Mouse (Mus musculus) gastrocnemius, postnatal 14 days (tissue): ENCODE data around the gene Nit2. TPM values are rescaled to one million over a fixed set of nuclear protein-coding genes. Genes with fewer than 3 reads are reported as not detected.
"Not testable (repeated sequence)": the region's sequence is repeated elsewhere in the genome, so short reads cannot be mapped to it uniquely, and the experiment has no call there.

Experiments
- DNase-seq: peaks from one replicate; pipeline ENCODE4 v3.0.0; 2021; ENCODE audit warnings: mixed read lengths
- intact Hi-C: fragments of 180-260 bp; cut with DNase I; formaldehyde crosslinking; loops from one replicate; pipeline ENCODE4 v1.15.1; 2025; ENCODE audit warnings: low total_unique reads
- long read RNA-seq, 2 experiments: library from polyadenylated mRNA; stranded (forward); transcript quantifications; one replicate each; pipeline ENCODE4 v2.0.0; 2021
- total RNA-seq, 2 experiments: library from RNA; stranded (reverse); gene quantifications; 2 replicates each; pipeline ENCODE4 v1.2.3; 2021

Gene Nit2
- total RNA-seq, result 10 to 100 TPM; 29.2 to 29.4 TPM
- long read RNA-seq, experiment 1, transcript Nit2-201 (10 exons, 1,286 nt), result major isoform, 30 of 35 reads
- long read RNA-seq, experiment 1, partial matches to known transcripts, result 1 of 35 reads
- long read RNA-seq, experiment 1, other reads (novel, unspliced or antisense), result 4 of 35 reads
- long read RNA-seq, experiment 2, transcript Nit2-201 (10 exons, 1,286 nt), result major isoform, 31 of 37 reads
- long read RNA-seq, experiment 2, partial matches to known transcripts, result 2 of 37 reads
- long read RNA-seq, experiment 2, other reads (novel, unspliced or antisense), result 4 of 37 reads

- peak; percentile 94 for DNase-seq
- intact Hi-C loops, result no loop called here
Observed at GRCm38 (mm10) chr16:57166611-57167513, at the start of gene Nit2. TSS of gene Nit2 (minus strand) at chr16:57167341.

- intact Hi-C loops, result no loop called here
Observed at GRCm38 (mm10) chr16:57215957-57216356, 48.8 kb upstream of the Nit2 start.

GRCm38 (mm10) chr16:57211037-57211436 lies 43.9 kb upstream of the Nit2 start:
- intact Hi-C loops, result no loop called here

More at GRCm38 (mm10) chr16:57215957-57216356, 48.8 kb upstream of the Nit2 start:
- no peak for DNase-seq

GRCm38 (mm10) chr16:57208342-57208741 lies 41.2 kb upstream of the Nit2 start:
- intact Hi-C loops, result no loop called here
- no peak for DNase-seq

More at GRCm38 (mm10) chr16:57211037-57211436, 43.9 kb upstream of the Nit2 start:
- DNase-seq, result no peak

- intact Hi-C loops, result no loop called here
- no peak for DNase-seq
Observed at GRCm38 (mm10) chr16:57197281-57197680, 30.1 kb upstream of the Nit2 start.

GRCm38 (mm10) chr16:57196590-57196989 lies 29.4 kb upstream of the Nit2 start:
- no peak for DNase-seq
- intact Hi-C loops, result no loop called here

GRCm38 (mm10) chr16:57191214-57191613 lies 24.1 kb upstream of the Nit2 start:
- DNase-seq, result no peak
- intact Hi-C loops, result no loop called here

- intact Hi-C loops, result no loop called here
- no peak for DNase-seq
Observed at GRCm38 (mm10) chr16:57190390-57190789, 23.2 kb upstream of the Nit2 start.

- intact Hi-C loops, result no loop called here
- no peak for DNase-seq
Observed at GRCm38 (mm10) chr16:57189493-57189892, 22.4 kb upstream of the Nit2 start.

GRCm38 (mm10) chr16:57186618-57187017 lies 19.5 kb upstream of the Nit2 start:
- DNase-seq, result no peak
- intact Hi-C loops, result no loop called here

GRCm38 (mm10) chr16:57182037-57182436 lies 14.9 kb upstream of the Nit2 start:
- intact Hi-C loops, result no loop called here
- DNase-seq, result no peak

- intact Hi-C loops, result no loop called here
- peak; percentile 19 for DNase-seq
Observed at GRCm38 (mm10) chr16:57181180-57181579, 14.0 kb upstream of the Nit2 start.

GRCm38 (mm10) chr16:57177664-57178063 lies 10.5 kb upstream of the Nit2 start:
- intact Hi-C loops, result no loop called here
- no peak for DNase-seq

- no peak for DNase-seq
- intact Hi-C loops, result no loop called here
Observed at GRCm38 (mm10) chr16:57177254-57177653, 10.1 kb upstream of the Nit2 start.

GRCm38 (mm10) chr16:57176276-57176675 lies 9.1 kb upstream of the Nit2 start:
- intact Hi-C loops, result no loop called here
- no peak for DNase-seq

GRCm38 (mm10) chr16:57175751-57176150 lies 8.6 kb upstream of the Nit2 start:
- intact Hi-C loops, result no loop called here
- no peak for DNase-seq

- intact Hi-C loops, result not testable (repeated sequence)
Observed at GRCm38 (mm10) chr16:57174480-57174879, 7.3 kb upstream of the Nit2 start.

GRCm38 (mm10) chr16:57171570-57171969 lies 4.4 kb upstream of the Nit2 start:
- DNase-seq, result no peak
- intact Hi-C loops, result no loop called here

More at GRCm38 (mm10) chr16:57174480-57174879, 7.3 kb upstream of the Nit2 start:
- not testable (repeated sequence) for DNase-seq

GRCm38 (mm10) chr16:57171161-57171560 lies 4.0 kb upstream of the Nit2 start:
- intact Hi-C loops, result no loop called here
- DNase-seq, result no peak

- intact Hi-C loops, result no loop called here
- no peak for DNase-seq
Observed at GRCm38 (mm10) chr16:57168236-57168635, 1.1 kb upstream of the Nit2 start.

GRCm38 (mm10) chr16:57167514-57167912 lies 372 bp upstream of the Nit2 start:
- intact Hi-C loops, result no loop called here
- no peak for DNase-seq
